9 mouse cellular contexts compared by ENCODE assay signal in the genomic region with DNA sequence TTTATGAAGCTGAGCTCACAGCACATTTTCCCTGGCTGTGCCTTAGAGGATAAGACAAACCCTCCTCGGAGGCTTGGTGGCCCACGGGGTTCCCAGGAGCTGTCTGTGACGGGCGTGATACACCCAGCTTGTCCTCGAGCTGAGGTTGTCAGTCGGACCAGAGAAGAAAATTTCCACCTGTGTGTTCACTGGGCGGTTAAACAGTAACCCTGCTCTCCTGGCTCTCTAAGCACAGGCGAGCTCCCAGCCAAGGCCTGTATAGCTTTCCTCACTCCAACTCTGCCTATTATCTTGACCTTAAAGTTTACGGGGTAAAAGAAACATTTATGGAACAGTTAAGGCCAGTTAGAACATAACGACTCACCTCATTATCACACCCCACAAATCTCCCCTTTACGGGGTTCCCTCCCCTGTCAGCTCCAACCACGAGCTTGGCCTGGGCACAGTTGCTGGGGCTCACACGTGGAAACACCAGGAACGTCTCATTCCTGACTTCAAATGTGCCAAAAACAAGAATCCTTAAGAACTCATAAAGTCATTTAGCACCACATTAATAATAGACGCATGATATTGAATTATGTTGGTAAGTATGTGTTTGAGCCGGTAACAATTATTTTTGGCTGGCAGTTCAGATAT.
DNase-seq lines count a peak whose midpoint lies in the region; ATAC-seq lines count a peak whose summit lies in the region.
"Had no signal": no experiment of that assay in that cellular context is flagged by ENCODE, and none has a peak within 500 bp of the region (broad histone marks: within the 10 kb centered on the region; RNA-seq: fewer than 3 reads in every experiment).

No protein-coding gene starts in this region.

- no peaks in the 10 kb centered on the region for H3K36me3 ChIP-seq in kidney, embryonic 16.5 days (ENCODE audit: insufficient read depth, low read length)
- H3K36me3 ChIP-seq in forebrain, embryonic 14.5 days (ENCODE audit: control insufficient read depth, insufficient read depth, low read length) = no peaks in the 10 kb centered on the region

- H3K4me2 ChIP-seq in kidney, embryonic 16.5 days (replicated peaks; ENCODE audit: low read depth, low read length) = no peak overlapping the region
- no peak overlapping the region for H3K4me2 ChIP-seq in forebrain, embryonic 14.5 days (ENCODE audit: low read length)

- H3K27me3 ChIP-seq in kidney, embryonic 16.5 days (ENCODE audit: insufficient read depth, low read length) = no peaks in the 10 kb centered on the region
- H3K27me3 ChIP-seq in forebrain, embryonic 14.5 days (replicated peaks; ENCODE audit: control insufficient read depth, insufficient read depth, low read length) = no peaks in the 10 kb centered on the region

- WGBS in kidney, embryonic 16.5 days = 36% methylated on average over 16 of the region's 16 CpGs
- 82% methylated on average over 16 of the region's 16 CpGs for WGBS in forebrain, embryonic 14.5 days

- H3K27ac ChIP-seq in kidney, embryonic 16.5 days (ENCODE audit: low read length) = no peak overlapping the region; the same call in 1 of the 2 replicates
- H3K27ac ChIP-seq in forebrain, embryonic 14.5 days (ENCODE audit: low read depth, low read length) = no peak overlapping the region

- no peak overlapping the region for H3K4me3 ChIP-seq in kidney, embryonic 16.5 days (ENCODE audit: low read length)
- H3K4me3 ChIP-seq in forebrain, embryonic 14.5 days (ENCODE audit: low read depth, low read length) = no peak overlapping the region

- ATAC-seq in kidney, embryonic 16.5 days (ENCODE audit: low FRiP score, low TSS enrichment) = peak; percentile 71
- ATAC-seq in forebrain, embryonic 14.5 days = no peak

- H3K9me3 ChIP-seq in kidney, embryonic 16.5 days (ENCODE audit: low read length) = no peaks in the 10 kb centered on the region
- no peaks in the 10 kb centered on the region for H3K9me3 ChIP-seq in forebrain, embryonic 14.5 days (replicated peaks; ENCODE audit: control insufficient read depth, low read length)

- peaks cover 8% of the 10 kb centered on the region; the same call in 1 of the 2 replicates for H3K4me1 ChIP-seq in kidney, embryonic 16.5 days (ENCODE audit: insufficient read depth, low read length)
- no peaks in the 10 kb centered on the region for H3K4me1 ChIP-seq in forebrain, embryonic 14.5 days (ENCODE audit: control insufficient read depth, insufficient read depth, low read length)

- no peak overlapping the region for H3K9ac ChIP-seq in kidney, embryonic 16.5 days (replicated peaks; ENCODE audit: low read length)
- no peak overlapping the region for H3K9ac ChIP-seq in forebrain, embryonic 14.5 days (ENCODE audit: low read length)

- DNase-seq in kidney, adult 11 months = peak; percentile 78
- DNase-seq in liver = peak; percentile 13
- peak; percentile 60 for DNase-seq in lung, postnatal 10 days
- DNase-seq in frontal cortex, postnatal 25 days (ENCODE audit: low spot score in 2 of 2) = no peak
- no peak for DNase-seq in c-Kit-positive CD71-positive TER-119-positive erythroid progenitor cells, embryonic 14.5 days (ENCODE audit: low spot score)
- DNase-seq in forebrain, embryonic 14.5 days (ENCODE audit: low spot score) = no peak
- DNase-seq: cerebellum, postnatal 25 days; thymus, postnatal 4 days had no signal

Comparison
In these comparisons a context has a peak if more than half of its experiments do, and no peak if none do; other contexts are left out.
1. DNase-seq: peak in kidney, adult 11 months (single experiment), liver (single experiment) and lung, postnatal 10 days (single experiment); none in frontal cortex, postnatal 25 days (0 of 2), c-Kit-positive CD71-positive TER-119-positive erythroid progenitor cells, embryonic 14.5 days (single experiment) and forebrain, embryonic 14.5 days (single experiment).